Mouse (Mus musculus) heart, embryonic 15.5 days (tissue): ENCODE results near the gene Rnasek. TPM values are rescaled to one million over a fixed set of nuclear protein-coding genes. Genes with fewer than 3 reads are reported as not detected.

Source experiments
- ATAC-seq: fragments of 200-750 bp; cut with Nextera tagmentation; replicated peaks from 2 replicates; pipeline ENCODE4 v1.8.0; 2017; ENCODE audit warnings: low read depth, moderate TSS enrichment; ENCODE audit not compliant: insufficient number of reproducible peaks, insufficient read depth, low FRiP score
- H3K27ac ChIP-seq: fragments of 300-500 bp; sonication (generic); 2 replicates; pipeline ENCODE4 v1.5.1; 2015; ENCODE audit warnings: mild to moderate bottlenecking, inconsistent platforms
- H3K27me3 ChIP-seq: fragments of 300-500 bp; sonication (generic); 2 replicates; pipeline ENCODE4 v1.6.1; 2015; ENCODE audit warnings: inconsistent platforms
- H3K36me3 ChIP-seq: fragments of 300-500 bp; sonication (generic); 2 replicates; pipeline ENCODE4 v1.6.1; 2015; ENCODE audit warnings: mild to moderate bottlenecking, inconsistent platforms
- H3K4me1 ChIP-seq: fragments of 300-500 bp; sonication (generic); replicated peaks from 2 replicates; pipeline ENCODE4 v1.6.1; 2015; ENCODE audit warnings: inconsistent platforms
- H3K4me2 ChIP-seq: fragments of 300-500 bp; sonication (generic); 2 replicates; pipeline ENCODE4 v1.6.1; 2015; ENCODE audit warnings: inconsistent platforms, mild to moderate bottlenecking, moderate library complexity
- H3K4me3 ChIP-seq: fragments of 300-500 bp; sonication (generic); 2 replicates; pipeline ENCODE4 v1.5.1; 2015; ENCODE audit warnings: mild to moderate bottlenecking, inconsistent platforms
- H3K9ac ChIP-seq: fragments of 300-500 bp; sonication (generic); 2 replicates; pipeline ENCODE4 v1.6.1; 2015; ENCODE audit warnings: mild to moderate bottlenecking, inconsistent platforms
- H3K9me3 ChIP-seq: fragments of 300-500 bp; sonication (generic); replicated peaks from 2 replicates; pipeline ENCODE4 v1.6.1; 2016; ENCODE audit warnings: inconsistent platforms
- WGBS: fragments of 180-500 bp; shearing (Covaris S2); methylation state at CpG from one replicate; pipeline ENCODE4 v1.1.7; 2015; ENCODE audit warnings: mixed read lengths; 5-methylcytosine and 5-hydroxymethylcytosine counted together
- polyA plus RNA-seq: library from polyadenylated mRNA; unstranded; fragments of >200 nt; fragmentation: Nextera tagmentation; extraction: Ambion mirVana; gene quantifications from 2 replicates; pipeline ENCODE4 v1.2.1, GENCODE M21; 2015

The Rnasek gene
- polyA plus RNA-seq, 1 experiment from 2014 or later: 215 TPM

- H3K27ac ChIP-seq: peak overlapping the region; percentile 24
- peaks cover 56% of the 10 kb centered on the region for H3K4me1 ChIP-seq
- peaks cover 60% of the 10 kb centered on the region for H3K27me3 ChIP-seq
- WGBS: 21% methylated on average over 27 of the region's 27 CpGs
- peak overlapping the region; percentile 60 for H3K4me2 ChIP-seq
- H3K4me3 ChIP-seq: peak overlapping the region; percentile 49
- peak overlapping the region; percentile 20 for H3K9ac ChIP-seq
- H3K36me3 ChIP-seq: no peaks in the 10 kb centered on the region
- ATAC-seq: no peak
- no peaks in the 10 kb centered on the region for H3K9me3 ChIP-seq
Measured at GRCm38 (mm10) chr11:70225798-70226601, 13.6 kb downstream of the Rnasek start.

- Histone ChIP-seq H3K4me1 (peaks cover 47% of the 10 kb centered on the region), H3K9me3 (no peaks in the 10 kb centered on the region), H3K4me2 (peak overlapping the region; percentile 42), H3K9ac (no peak overlapping the region), H3K27ac (peak overlapping the region; percentile 67), H3K4me3 (no peak overlapping the region; the same call in 1 of the 2 replicates), H3K36me3 (no peaks in the 10 kb centered on the region), H3K27me3 (peaks cover 44% of the 10 kb centered on the region)
- WGBS: 67% methylated on average over 9 of the region's 9 CpGs
- ATAC-seq: no peak
Measured at GRCm38 (mm10) chr11:70223724-70224123, 15.9 kb downstream of the Rnasek start.

DNA sequence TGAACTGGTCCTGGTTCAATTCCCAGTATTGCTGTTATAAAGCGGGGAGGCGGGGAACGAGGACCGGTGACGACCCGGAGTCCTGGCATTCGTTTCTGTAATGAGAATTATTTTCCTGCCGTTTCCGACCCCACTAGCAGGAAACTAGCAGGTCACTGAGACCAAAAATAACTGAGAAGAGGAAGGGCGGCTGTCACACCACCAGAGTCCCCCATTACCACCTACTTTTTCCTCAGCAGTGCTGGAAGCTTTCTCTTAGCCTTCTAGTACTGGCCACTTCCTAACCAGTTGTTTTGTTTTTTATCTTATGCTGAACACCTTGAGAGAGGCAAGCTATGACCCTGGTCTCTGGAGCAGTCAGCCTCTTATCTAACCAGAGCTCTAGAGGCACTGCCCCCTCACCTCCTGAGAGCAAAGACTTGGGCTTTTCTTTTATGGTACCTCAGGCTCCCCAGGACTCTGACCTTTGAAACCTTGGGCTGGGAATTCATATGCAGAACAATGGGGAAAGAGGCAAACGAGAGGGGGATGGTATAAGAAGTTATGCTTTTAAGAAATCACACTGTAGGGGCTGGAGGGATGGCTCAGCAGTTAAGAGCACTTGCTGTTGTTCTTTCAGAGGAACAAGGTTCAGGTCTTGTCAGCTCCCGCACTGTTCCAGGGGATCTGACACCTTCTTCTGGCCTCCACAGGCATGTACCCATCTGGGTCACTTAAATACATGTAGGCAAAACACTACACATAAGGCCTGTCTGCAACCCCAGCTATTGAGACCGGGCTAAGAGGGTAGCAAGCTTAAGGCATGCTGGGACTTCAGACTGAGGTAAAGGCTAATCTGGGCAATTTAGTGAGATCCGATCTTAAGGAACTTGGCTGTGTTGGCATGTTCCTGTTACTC is 17.8 kb downstream of the Rnasek start:
- Histone ChIP-seq H3K4me2 (peak overlapping the region; percentile 97), H3K36me3 (no peaks in the 10 kb centered on the region), H3K9me3 (no peaks in the 10 kb centered on the region), H3K27me3 (peaks cover 32% of the 10 kb centered on the region), H3K4me1 (peaks cover 32% of the 10 kb centered on the region), H3K4me3 (peak overlapping the region; percentile 63), H3K27ac (peak overlapping the region; percentile 85), H3K9ac (peak overlapping the region; percentile 53)
- ATAC-seq: no peak
- WGBS: 13% methylated on average over 14 of the region's 14 CpGs

GRCm38 (mm10) chr11:70220731-70221602 is 18.7 kb downstream of the Rnasek start, which contains the start of gene Slc16a13:
TSS of gene Slc16a13 (minus strand) at chr11:70221064.
- H3K27me3 ChIP-seq: peaks cover 32% of the 10 kb centered on the region
- H3K4me3 ChIP-seq: peak within 1 kb of the TSS; percentile 63
- peak; percentile 91 for ATAC-seq
- H3K4me2 ChIP-seq: peak within 1 kb of the TSS; percentile 97
- no peaks in the 10 kb centered on the region for H3K9me3 ChIP-seq
- peaks cover 24% of the 10 kb centered on the region for H3K4me1 ChIP-seq
- H3K27ac ChIP-seq: peak within 1 kb of the TSS; percentile 85
- WGBS: under 1% methylated on average over 28 of the region's 28 CpGs
- H3K9ac ChIP-seq: peak within 1 kb of the TSS; percentile 69
- H3K36me3 ChIP-seq: no peaks in the 10 kb centered on the region

- Histone ChIP-seq H3K27ac (peak overlapping the region; percentile 85), H3K4me1 (peaks cover 26% of the 10 kb centered on the region), H3K4me3 (peak overlapping the region; percentile 63), H3K36me3 (no peaks in the 10 kb centered on the region), H3K27me3 (peaks cover 33% of the 10 kb centered on the region), H3K9me3 (no peaks in the 10 kb centered on the region), H3K4me2 (peak overlapping the region; percentile 97), H3K9ac (peak overlapping the region; percentile 69)
- ATAC-seq: no peak
- under 1% methylated on average over 24 of the region's 24 CpGs for WGBS
Measured at GRCm38 (mm10) chr11:70220323-70220722, 19.3 kb downstream of the Rnasek start.

DNA sequence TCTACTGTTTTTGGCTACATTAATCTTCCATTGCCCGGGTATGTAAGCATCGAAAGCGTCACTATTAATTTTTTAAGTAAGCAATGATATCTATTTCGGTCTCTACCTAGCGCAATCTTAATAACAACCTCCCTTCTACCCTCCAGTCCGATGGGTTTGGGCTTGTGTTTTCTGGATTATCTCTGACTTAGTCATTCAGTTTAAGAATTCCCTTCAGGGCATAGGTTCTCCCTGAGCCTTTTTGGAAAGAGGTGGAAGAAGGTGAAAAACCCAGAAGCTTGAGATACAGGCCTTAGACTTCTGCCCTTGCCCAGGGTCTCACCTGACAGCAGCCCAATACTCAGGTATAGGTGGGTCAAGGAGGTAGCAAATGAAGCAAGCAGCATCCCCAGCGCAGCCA is 19.8 kb downstream of the Rnasek start:
- WGBS: 68% methylated on average over 7 of the region's 7 CpGs
- ATAC-seq: no peak
- Histone ChIP-seq H3K27ac (no peak overlapping the region), H3K36me3 (no peaks in the 10 kb centered on the region), H3K4me2 (peak overlapping the region; percentile 97), H3K9me3 (no peaks in the 10 kb centered on the region), H3K9ac (peak overlapping the region; percentile 69), H3K27me3 (peaks cover 35% of the 10 kb centered on the region), H3K4me3 (peak overlapping the region; percentile 63), H3K4me1 (peaks cover 29% of the 10 kb centered on the region)

DNA sequence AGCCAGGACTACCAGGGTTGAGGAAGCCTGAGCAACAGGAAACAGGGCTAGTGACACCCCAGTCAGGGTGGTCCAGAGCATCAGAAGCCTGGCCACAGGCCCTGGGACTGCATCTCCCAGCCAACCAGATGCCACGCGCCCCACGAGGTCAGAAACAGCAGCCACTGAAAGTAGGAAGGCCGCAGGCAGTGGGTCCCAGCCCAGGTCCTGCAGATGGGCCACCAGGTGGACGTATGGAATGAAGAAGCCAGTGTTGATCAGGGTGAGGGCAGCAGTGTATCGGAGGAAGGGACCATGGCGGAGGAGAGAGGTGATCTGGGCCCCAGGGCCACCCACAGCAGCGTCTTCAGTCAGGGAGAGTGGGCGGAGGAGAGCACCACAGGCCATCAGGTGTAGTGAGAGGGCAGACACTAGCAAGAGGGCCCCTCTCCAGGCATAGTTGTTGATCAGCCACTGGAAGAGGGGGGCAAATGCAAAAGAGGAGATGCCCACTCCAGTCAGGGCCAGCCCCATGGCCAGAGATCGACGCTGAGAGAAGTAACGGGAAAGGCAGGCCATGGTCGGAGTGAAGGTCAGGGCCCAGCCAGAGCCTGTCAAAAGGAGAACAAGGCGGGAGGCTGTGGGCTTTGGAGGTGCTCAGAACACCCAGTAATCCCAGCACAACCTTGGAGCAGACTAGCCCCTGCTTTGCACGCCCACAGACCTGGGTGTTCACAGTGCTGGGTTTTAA is 20.7 kb downstream of the Rnasek start:
- no peaks in the 10 kb centered on the region for H3K36me3 ChIP-seq
- peaks cover 40% of the 10 kb centered on the region for H3K27me3 ChIP-seq
- H3K4me1 ChIP-seq: peaks cover 39% of the 10 kb centered on the region
- ATAC-seq: no peak
- no peak overlapping the region for H3K9ac ChIP-seq
- no peak overlapping the region for H3K27ac ChIP-seq
- no peaks in the 10 kb centered on the region for H3K9me3 ChIP-seq
- WGBS: 88% methylated on average over 15 of the region's 15 CpGs
- H3K4me3 ChIP-seq: no peak overlapping the region
- H3K4me2 ChIP-seq: no peak overlapping the region

DNA sequence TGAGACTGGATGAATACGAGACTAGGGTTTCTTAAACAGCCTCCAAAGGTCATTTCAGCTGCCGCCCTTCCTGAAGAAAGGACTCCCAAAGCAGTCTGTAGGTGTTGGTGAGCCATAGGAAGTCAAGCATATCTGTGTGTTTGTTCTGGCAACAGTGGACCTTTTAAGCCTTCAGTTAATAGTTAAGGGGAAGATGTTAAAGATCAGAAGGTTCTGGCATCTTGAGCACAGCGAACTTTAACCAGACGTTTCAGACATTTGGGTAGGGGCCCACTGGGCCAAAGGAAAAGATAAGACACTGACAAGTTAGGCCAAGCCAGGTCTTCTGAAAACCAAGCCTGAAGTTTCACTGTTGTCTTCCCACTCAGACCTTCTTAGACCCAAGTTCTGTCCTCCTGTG is 21.6 kb downstream of the Rnasek start:
- Histone ChIP-seq H3K9ac (no peak overlapping the region), H3K27ac (no peak overlapping the region), H3K4me3 (no peak overlapping the region), H3K27me3 (peaks cover 44% of the 10 kb centered on the region), H3K4me2 (no peak overlapping the region), H3K4me1 (peaks cover 42% of the 10 kb centered on the region), H3K9me3 (no peaks in the 10 kb centered on the region), H3K36me3 (no peaks in the 10 kb centered on the region)
- ATAC-seq: no peak
- WGBS: 74% methylated on average over 4 of the region's 4 CpGs

DNA sequence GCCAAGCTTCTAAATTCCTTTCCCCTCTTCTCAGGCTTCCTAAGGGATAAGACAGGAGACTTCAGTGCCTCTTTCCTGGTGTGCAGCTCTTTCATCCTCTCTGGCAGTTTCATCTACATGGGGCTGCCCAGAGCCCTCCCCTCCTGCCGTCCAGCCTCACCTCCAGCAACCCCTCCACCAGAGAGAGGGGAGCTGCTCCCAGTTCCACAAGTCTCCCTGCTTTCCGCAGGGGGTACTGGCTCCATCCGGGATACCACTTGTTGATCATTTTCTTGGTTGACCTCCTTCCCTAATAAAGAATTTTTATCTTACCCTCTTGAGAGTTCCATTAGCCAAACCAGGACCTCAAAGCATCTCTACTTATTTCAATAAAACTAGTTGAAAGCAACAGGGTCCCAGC is 23.5 kb downstream of the Rnasek start:
- H3K4me2 ChIP-seq: no peak overlapping the region
- H3K27ac ChIP-seq: no peak overlapping the region
- no peaks in the 10 kb centered on the region for H3K9me3 ChIP-seq
- H3K4me1 ChIP-seq: peaks cover 28% of the 10 kb centered on the region
- no peaks in the 10 kb centered on the region for H3K36me3 ChIP-seq
- ATAC-seq: no peak
- peaks cover 58% of the 10 kb centered on the region for H3K27me3 ChIP-seq
- H3K9ac ChIP-seq: no peak overlapping the region
- no peak overlapping the region for H3K4me3 ChIP-seq
- 60% methylated on average over 3 of the region's 3 CpGs for whole genome bisulfite sequencing

GRCm38 (mm10) chr11:70215301-70215700 is 24.3 kb downstream of the Rnasek start:
- Histone ChIP-seq H3K9ac (no peak overlapping the region; the same call in 1 of the 2 replicates), H3K4me3 (no peak overlapping the region; the same call in 1 of the 2 replicates), H3K27ac (no peak overlapping the region), H3K36me3 (no peaks in the 10 kb centered on the region), H3K9me3 (no peaks in the 10 kb centered on the region), H3K27me3 (peaks cover 62% of the 10 kb centered on the region), H3K4me1 (peaks cover 25% of the 10 kb centered on the region), H3K4me2 (peak overlapping the region; percentile 71; the same call in 1 of the 2 replicates)
- no peak for ATAC-seq
- 14% methylated on average over 22 of the region's 22 CpGs for WGBS
